Mouse (Mus musculus): ENCODE measurements around the gene Elf2.
"Not testable (repeated sequence)": the region's sequence is repeated elsewhere in the genome, so short reads cannot be mapped to it uniquely, and the experiment has no call there.

DNA sequence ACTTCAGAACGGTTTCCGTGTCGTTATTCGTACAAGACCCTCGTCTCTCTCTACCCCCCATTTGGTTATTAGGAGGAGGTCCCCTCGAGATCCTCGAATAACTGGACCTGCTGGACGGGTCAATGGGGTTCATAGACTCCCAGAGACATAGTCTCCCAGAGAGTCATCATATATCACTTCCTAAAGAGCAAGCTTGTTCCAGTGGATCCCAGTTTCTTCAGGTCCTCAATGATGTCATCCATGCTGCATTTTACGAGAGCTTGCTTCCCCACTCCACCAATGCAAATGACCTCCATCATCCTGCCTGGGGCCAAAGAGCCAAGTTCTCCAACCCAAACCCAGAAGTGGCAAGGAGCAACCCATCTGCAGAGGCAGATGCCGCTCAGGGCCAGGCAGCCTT is 124.1 kb downstream of the Elf2 start:
- TF ChIP-seq GATA1 (IDR thresholded peaks at IDR 0.05; ENCODE audit: borderline replicate concordance, low read length); FLI1 (IDR thresholded peaks at IDR 0.05; ENCODE audit: low read length): not testable (repeated sequence)

All from megakaryocyte, embryonic 14.5 days (primary cell).